Mouse (Mus musculus) intestine, postnatal 0 days (tissue): Measurements from ENCODE around the gene Mettl1. TPM values are rescaled to one million over a fixed set of nuclear protein-coding genes. Genes with fewer than 3 reads are reported as not detected.
"Not testable (repeated sequence)": the region's sequence is repeated elsewhere in the genome, so short reads cannot be mapped to it uniquely, and the experiment has no call there.

Experiments
- ATAC-seq: fragments of 200-750 bp; cut with Nextera tagmentation; 2 replicates; pipeline ENCODE4 v1.8.0; 2017; ENCODE audit warnings: mild to moderate bottlenecking, moderate TSS enrichment, moderate library complexity
- H3K27ac ChIP-seq: fragments of 300-500 bp; sonication (generic); 2 replicates; pipeline ENCODE4 v1.5.1; 2014; ENCODE audit warnings: mild to moderate bottlenecking, low read depth, low read length, moderate library complexity
- H3K27me3 ChIP-seq: fragments of 300-500 bp; sonication (generic); replicated peaks from 2 replicates; pipeline ENCODE4 v1.6.1; 2014; ENCODE audit warnings: low read length, mixed read lengths; ENCODE audit not compliant: control insufficient read depth, insufficient read depth
- H3K36me3 ChIP-seq: fragments of 300-500 bp; sonication (generic); 2 replicates; pipeline ENCODE4 v1.6.1; 2014; ENCODE audit warnings: mild to moderate bottlenecking, moderate library complexity; ENCODE audit not compliant: control insufficient read depth, insufficient read depth
- H3K4me1 ChIP-seq: fragments of 300-500 bp; sonication (generic); replicated peaks from 2 replicates; pipeline ENCODE4 v1.6.1; 2014; ENCODE audit warnings: antibody characterized with exemption, low read length, mixed read lengths; ENCODE audit not compliant: control insufficient read depth, insufficient read depth
- H3K4me2 ChIP-seq: fragments of 300-500 bp; sonication (generic); replicated peaks from 2 replicates; pipeline ENCODE4 v1.6.1; 2014; ENCODE audit warnings: low read depth, mild to moderate bottlenecking, moderate library complexity
- H3K4me3 ChIP-seq: fragments of 300-500 bp; sonication (generic); 2 replicates; pipeline ENCODE4 v1.5.1; 2014; ENCODE audit warnings: low read depth, low read length
- H3K9ac ChIP-seq: fragments of 300-500 bp; sonication (generic); 2 replicates; pipeline ENCODE4 v1.6.1; 2014; ENCODE audit warnings: mild to moderate bottlenecking, low read depth, low read length
- H3K9me3 ChIP-seq: fragments of 300-500 bp; sonication (generic); 2 replicates; pipeline ENCODE4 v1.6.1; 2016; ENCODE audit warnings: mixed run types; ENCODE audit not compliant: control insufficient read depth
- CTCF ChIP-seq: sonication (generic); IDR thresholded peaks from 2 replicates; pipeline ENCODE4 v1.5.1; 2016; ENCODE audit warnings: low read depth, mild to moderate bottlenecking, control low read depth, antibody characterized with exemption, moderate library complexity
- WGBS: fragments of 180-500 bp; shearing (Covaris S2); extraction: QIAGEN DNeasy Blood & Tissue Kit; methylation state at CpG from one replicate; pipeline ENCODE4 v1.1.7; 2014; 5-methylcytosine and 5-hydroxymethylcytosine counted together
- polyA plus RNA-seq: library from polyadenylated mRNA; unstranded; fragments of >200 nt; fragmentation: Nextera tagmentation; extraction: Ambion mirVana; gene quantifications from 2 replicates; pipeline ENCODE4 v1.2.1, GENCODE M21; 2015

Gene Mettl1
- polyA plus RNA-seq, 1 experiment from 2014 or later, result 19.8 TPM

- Histone ChIP-seq H3K9me3 (no peaks in the 10 kb centered on the region), H3K27me3 (peaks cover 2% of the 10 kb centered on the region; the same call in 1 of the 2 replicates), H3K4me2 (peak within 1 kb of the TSS; percentile 89), H3K9ac (peak within 1 kb of the TSS; percentile 68), H3K4me3 (peak within 1 kb of the TSS; percentile 83), H3K27ac (peak within 1 kb of the TSS; percentile 90), H3K36me3 (peaks cover 31% of the 10 kb centered on the region), H3K4me1 (0 out of 2 replicates have a peak, but pooled peaks cover 8% of the 10 kb centered on the region)
- 1% methylated on average over 36 of the region's 36 CpGs for WGBS
- no peak for TF ChIP-seq CTCF
- ATAC-seq, result peak; percentile 82
Measured at GRCm38 (mm10) chr10:127070190-127071121, 29.2 kb downstream of the Mettl1 start, which contains the start of gene Tspan31. Gene Tspan31 (minus strand): TSS chr10:127070264.

DNA sequence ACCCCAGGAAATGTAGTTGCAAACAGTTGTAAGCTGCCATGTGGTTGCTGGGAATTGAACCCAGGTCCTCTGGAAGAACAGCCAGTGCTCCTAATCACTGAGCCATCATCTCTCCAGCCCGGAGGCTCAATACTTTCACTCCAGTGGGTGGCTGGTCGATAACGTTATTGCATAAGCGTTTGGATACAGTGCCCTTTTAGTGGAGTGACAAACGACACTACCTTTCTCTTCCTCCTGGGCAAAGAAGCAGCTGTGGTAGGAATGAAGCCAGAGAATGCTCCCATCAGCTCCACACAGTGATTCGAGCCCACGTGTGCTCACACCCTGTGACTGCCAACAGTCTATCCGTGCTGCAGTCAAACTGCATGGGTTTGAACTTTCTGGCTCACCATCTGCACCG is 30.0 kb downstream of the Mettl1 start:
- Histone ChIP-seq H3K36me3 (peaks cover 25% of the 10 kb centered on the region), H3K4me2 (peak overlapping the region; percentile 89), H3K4me1 (0 out of 2 replicates have a peak, but pooled peaks cover 8% of the 10 kb centered on the region), H3K9me3 (no peaks in the 10 kb centered on the region), H3K27ac (no peak overlapping the region), H3K4me3 (peak overlapping the region; percentile 83), H3K27me3 (peaks cover 9% of the 10 kb centered on the region), H3K9ac (no peak overlapping the region)
- WGBS, result 45% methylated on average over 9 of the region's 9 CpGs
- TF ChIP-seq CTCF, result no peak
- no peak for ATAC-seq

GRCm38 (mm10) chr10:127072270-127072669 is 31.1 kb downstream of the Mettl1 start:
- H3K9me3 ChIP-seq, H3K4me3 ChIP-seq, H3K4me1 ChIP-seq, ATAC-seq, H3K4me2 ChIP-seq, H3K27ac ChIP-seq, H3K9ac ChIP-seq: not testable (repeated sequence)
- Histone ChIP-seq H3K36me3 (peaks cover 15% of the 10 kb centered on the region), H3K27me3 (peaks cover 19% of the 10 kb centered on the region)
- WGBS, result 83% methylated on average over 4 of the region's 4 CpGs
- TF ChIP-seq CTCF, result peak; percentile 32

- ATAC-seq, H3K9ac ChIP-seq, H3K4me1 ChIP-seq, H3K27ac ChIP-seq, H3K36me3 ChIP-seq, H3K4me3 ChIP-seq, H3K9me3 ChIP-seq, H3K4me2 ChIP-seq: not testable (repeated sequence)
- H3K27me3 ChIP-seq, result peaks cover 25% of the 10 kb centered on the region
- 55% methylated on average over 2 of the region's 2 CpGs for WGBS
Measured at GRCm38 (mm10) chr10:127072969-127073368, 31.8 kb downstream of the Mettl1 start.

GRCm38 (mm10) chr10:127073981-127074380 is 32.8 kb downstream of the Mettl1 start:
- WGBS, result 100% methylated on average over 1 of the region's 1 CpGs
- Histone ChIP-seq H3K4me2 (no peak overlapping the region), H3K4me3 (no peak overlapping the region), H3K27ac (no peak overlapping the region), H3K9me3 (no peaks in the 10 kb centered on the region), H3K27me3 (peaks cover 35% of the 10 kb centered on the region), H3K36me3 (no peaks in the 10 kb centered on the region), H3K9ac (no peak overlapping the region), H3K4me1 (0 out of 2 replicates have a peak, but pooled peaks cover 8% of the 10 kb centered on the region)
- no peak for TF ChIP-seq CTCF
- ATAC-seq, result no peak

DNA sequence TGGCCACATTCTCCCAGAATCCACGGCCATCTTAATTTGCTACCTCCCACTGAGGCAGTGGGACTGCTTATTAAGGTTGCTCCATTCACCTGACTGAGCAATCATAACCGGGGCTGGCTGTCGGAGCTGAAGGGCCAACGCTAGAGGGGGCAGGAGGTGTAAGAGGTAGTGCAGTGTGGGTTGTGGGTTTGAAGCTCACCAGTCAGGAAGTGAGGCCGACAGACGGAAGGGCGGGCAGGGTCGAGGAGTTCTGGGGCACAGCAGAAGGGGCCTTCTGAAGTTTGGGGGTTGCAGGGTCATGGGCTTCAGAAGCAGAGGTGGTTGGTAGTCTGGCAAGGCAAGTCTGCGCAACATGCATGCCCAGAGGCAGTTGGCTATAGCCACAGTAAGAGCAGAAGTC is 33.9 kb downstream of the Mettl1 start, which contains the start of gene Agap2:
TSS of gene Agap2 (plus strand) at position 205 of the 400 bp plus-strand sequence.
- no peaks in the 10 kb centered on the region for H3K36me3 ChIP-seq
- H3K4me2 ChIP-seq, result no peak within 1 kb of the TSS
- peaks cover 46% of the 10 kb centered on the region for H3K27me3 ChIP-seq
- no peak within 1 kb of the TSS for H3K9ac ChIP-seq
- no peak within 1 kb of the TSS for H3K27ac ChIP-seq
- 59% methylated on average over 9 of the region's 9 CpGs for WGBS
- H3K4me3 ChIP-seq, result no peak within 1 kb of the TSS
- no peaks in the 10 kb centered on the region for H3K9me3 ChIP-seq
- peak; percentile 39 for TF ChIP-seq CTCF
- ATAC-seq, result no peak
- H3K4me1 ChIP-seq, result 0 out of 2 replicates have a peak, but pooled peaks cover 8% of the 10 kb centered on the region
